Mouse (Mus musculus): ENCODE measurements around the gene Rmi1.
A peak's percentile ranks its signal among the peaks of the same experiment; 100 is the strongest.
"Not testable (repeated sequence)": the region's sequence is repeated elsewhere in the genome, so short reads cannot be mapped to it uniquely, and the experiment has no call there.

Rmi1 gene

GRCm38 (mm10) chr13:58402003-58402743, at the start of gene Rmi1:
Gene Rmi1, plus strand, starts transcription at chr13:58402248.
- peak; percentile 95 for DNase-seq (ENCODE audit: extremely low read depth, insufficient read length, low spot score)

- DNase-seq (ENCODE audit: extremely low read depth, insufficient read length, low spot score), result no peak
Measured at GRCm38 (mm10) chr13:58352996-58353395, 49.1 kb upstream of the Rmi1 start.

GRCm38 (mm10) chr13:58358629-58359303, 43.3 kb upstream of the Rmi1 start, which contains the start of gene Kif27:
Gene Kif27, minus strand, starts transcription at chr13:58359122.
- DNase-seq (ENCODE audit: extremely low read depth, insufficient read length, low spot score), result peak; percentile 7

- no peak for DNase-seq (ENCODE audit: extremely low read depth, insufficient read length, low spot score)
Measured at GRCm38 (mm10) chr13:58359304-58359653, 42.8 kb upstream of the Rmi1 start.

- DNase-seq (ENCODE audit: extremely low read depth, insufficient read length, low spot score), result no peak
Measured at GRCm38 (mm10) chr13:58364353-58365175, 37.5 kb upstream of the Rmi1 start.

- DNase-seq (ENCODE audit: extremely low read depth, insufficient read length, low spot score), result not testable (repeated sequence)
Measured at GRCm38 (mm10) chr13:58365179-58365578, 36.9 kb upstream of the Rmi1 start.

GRCm38 (mm10) chr13:58366373-58366772, 35.7 kb upstream of the Rmi1 start:
- no peak for DNase-seq (ENCODE audit: extremely low read depth, insufficient read length, low spot score)

GRCm38 (mm10) chr13:58367641-58368040, 34.4 kb upstream of the Rmi1 start:
- no peak for DNase-seq (ENCODE audit: extremely low read depth, insufficient read length, low spot score)

- DNase-seq (ENCODE audit: extremely low read depth, insufficient read length, low spot score), result no peak
Measured at GRCm38 (mm10) chr13:58368835-58369234, 33.2 kb upstream of the Rmi1 start.

GRCm38 (mm10) chr13:58372278-58373152, 29.5 kb upstream of the Rmi1 start:
- no peak for DNase-seq (ENCODE audit: extremely low read depth, insufficient read length, low spot score)

GRCm38 (mm10) chr13:58373153-58373470, 28.9 kb upstream of the Rmi1 start:
- no peak for DNase-seq (ENCODE audit: extremely low read depth, insufficient read length, low spot score)

GRCm38 (mm10) chr13:58384371-58384770, 17.7 kb upstream of the Rmi1 start:
- DNase-seq (ENCODE audit: extremely low read depth, insufficient read length, low spot score), result no peak

- no peak for DNase-seq (ENCODE audit: extremely low read depth, insufficient read length, low spot score)
Measured at GRCm38 (mm10) chr13:58384779-58385546, 17.1 kb upstream of the Rmi1 start, which contains the start of gene 2210016F16Rik. Gene 2210016F16Rik, minus strand, starts transcription at chr13:58385225.

- DNase-seq (ENCODE audit: extremely low read depth, insufficient read length, low spot score), result no peak
Measured at GRCm38 (mm10) chr13:58385547-58385920, 16.5 kb upstream of the Rmi1 start.

GRCm38 (mm10) chr13:58387948-58388347, 14.1 kb upstream of the Rmi1 start:
- DNase-seq (ENCODE audit: extremely low read depth, insufficient read length, low spot score), result no peak

- no peak for DNase-seq (ENCODE audit: extremely low read depth, insufficient read length, low spot score)
Measured at GRCm38 (mm10) chr13:58388379-58388778, 13.7 kb upstream of the Rmi1 start.

- DNase-seq (ENCODE audit: extremely low read depth, insufficient read length, low spot score), result no peak
Measured at GRCm38 (mm10) chr13:58389324-58389951, 12.6 kb upstream of the Rmi1 start.

- DNase-seq (ENCODE audit: extremely low read depth, insufficient read length, low spot score), result not testable (repeated sequence)
Measured at GRCm38 (mm10) chr13:58394392-58394791, 7.7 kb upstream of the Rmi1 start.

- no peak for DNase-seq (ENCODE audit: extremely low read depth, insufficient read length, low spot score)
Measured at GRCm38 (mm10) chr13:58397651-58398050, 4.4 kb upstream of the Rmi1 start.

Measured in 3134 (cell line).